Mouse (Mus musculus): ENCODE measurements around the gene Eif3d.

- TF ChIP-seq GATA1 (IDR thresholded peaks at IDR 0.05; ENCODE audit: borderline replicate concordance, low read length) (no peak), FLI1 (IDR thresholded peaks at IDR 0.05; ENCODE audit: low read length) (no peak)
These were observed 39.5 kb downstream of the Eif3d start for GRCm38 (mm10) chr15:77930986-77931688.

Measured in megakaryocyte, embryonic 14.5 days (primary cell).